Mouse (Mus musculus): Measurements from ENCODE around the gene Gucy1b2.

DNA sequence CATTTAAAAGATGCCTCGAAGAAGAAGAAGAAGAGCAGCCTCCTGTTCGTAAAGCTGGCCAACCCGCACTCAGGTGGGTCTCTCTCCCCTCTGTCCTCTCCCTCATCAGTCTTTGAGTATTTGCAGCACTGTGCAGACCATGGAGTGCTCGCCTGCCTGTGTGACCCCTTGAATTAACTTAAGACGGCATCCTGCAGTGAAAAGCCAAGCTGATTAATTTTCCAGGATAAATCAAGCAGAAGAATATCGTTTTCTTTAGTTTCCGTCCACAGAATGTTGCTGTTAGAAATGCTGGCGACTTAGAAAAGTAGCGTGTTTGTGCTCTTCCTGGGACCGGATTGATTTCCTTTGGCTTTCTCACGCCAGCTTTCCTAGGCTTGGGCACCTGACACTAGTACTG, 109.5 kb downstream of the Gucy1b2 start:
- TF ChIP-seq EP300 (IDR thresholded peaks at IDR 0.05; ENCODE audit: low read depth) (no peak), CTCF (IDR thresholded peaks at IDR 0.05; ENCODE audit: low read depth) (no peak)
